Mouse (Mus musculus): ENCODE measurements at regions not wholly inside any gene's neighbourhood (a gene's known extent, or its start where the extent isn't known, plus 50 kb on each side); places are given as distances from the start of the nearest gene placed in this dataset.
"Not testable (repeated sequence)": the region's sequence is repeated elsewhere in the genome, so short reads cannot be mapped to it uniquely, and the experiment has no call there.

- no peak for ATAC-seq (ENCODE audit: low TSS enrichment)
Observed at GRCm38 (mm10) chr3:53792541-53792940, 52.3 kb upstream of the Gm10985 start.

- ATAC-seq (ENCODE audit: low TSS enrichment), result no peak
Observed at GRCm38 (mm10) chr3:53789706-53790105, 55.2 kb upstream of the Gm10985 start.

DNA sequence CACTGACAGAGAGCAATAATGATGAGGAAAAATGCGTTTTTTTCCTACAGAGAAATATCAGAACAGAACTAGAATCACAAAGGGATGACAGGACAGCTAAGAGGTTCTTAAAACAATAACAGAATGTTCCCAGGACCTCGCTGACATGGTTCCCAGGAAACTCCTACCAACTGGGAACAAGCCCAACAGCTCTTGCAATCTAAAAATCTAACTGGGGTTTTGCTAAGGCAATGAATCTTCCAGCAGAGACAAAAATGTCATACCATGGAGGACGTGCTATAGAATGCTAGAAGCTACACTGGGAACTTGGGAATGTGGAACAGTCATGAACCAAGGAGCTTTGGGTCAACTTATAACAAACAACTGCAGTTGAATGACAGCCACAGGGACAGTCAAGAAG, 59.7 kb upstream of the Gm10985 start:
- no peak for ATAC-seq (ENCODE audit: low TSS enrichment)

DNA sequence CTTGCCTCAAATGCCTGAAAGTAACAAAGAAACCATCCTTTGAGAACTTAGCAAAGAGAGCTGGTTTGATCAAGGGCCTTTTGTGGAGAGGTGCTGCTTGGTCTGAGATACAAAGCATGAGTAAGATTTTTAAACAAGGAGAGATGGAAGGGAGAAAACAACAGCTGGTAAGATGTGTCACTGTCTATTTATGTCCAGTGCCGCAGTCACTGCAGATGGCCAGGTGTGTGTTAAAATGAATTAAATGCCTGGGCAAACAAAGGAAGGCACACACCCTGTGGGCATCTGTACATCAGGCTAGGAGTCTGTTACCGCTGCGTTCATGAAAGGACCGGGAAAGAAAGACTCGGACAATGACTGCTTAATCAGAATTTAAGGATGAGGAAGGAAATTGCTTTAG, 68.2 kb upstream of the Gm10985 start:
- peak; percentile 34; the same call in 1 of the 2 replicates for ATAC-seq (ENCODE audit: low TSS enrichment)

DNA sequence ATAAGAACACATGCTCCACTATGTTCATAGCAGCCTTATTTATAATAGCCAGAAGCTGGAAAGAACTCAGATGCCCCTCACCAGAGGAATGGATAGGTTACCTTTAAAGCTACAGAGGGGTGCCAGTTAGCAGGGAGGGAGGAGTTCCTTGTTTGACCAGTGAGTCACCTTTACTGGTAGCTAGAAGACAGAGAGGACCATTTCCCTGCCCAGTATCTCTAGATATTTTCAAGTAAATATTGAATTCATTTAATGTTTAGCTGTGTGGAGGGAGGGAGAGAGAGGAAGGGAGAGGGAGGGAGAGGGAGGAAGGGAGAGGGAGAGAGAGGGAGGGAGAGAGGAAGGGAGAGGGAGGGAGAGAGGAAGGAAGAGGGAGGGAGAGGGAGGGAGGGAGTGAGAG, 77.3 kb upstream of the Gm10985 start:
- ATAC-seq (ENCODE audit: low TSS enrichment), result no peak

DNA sequence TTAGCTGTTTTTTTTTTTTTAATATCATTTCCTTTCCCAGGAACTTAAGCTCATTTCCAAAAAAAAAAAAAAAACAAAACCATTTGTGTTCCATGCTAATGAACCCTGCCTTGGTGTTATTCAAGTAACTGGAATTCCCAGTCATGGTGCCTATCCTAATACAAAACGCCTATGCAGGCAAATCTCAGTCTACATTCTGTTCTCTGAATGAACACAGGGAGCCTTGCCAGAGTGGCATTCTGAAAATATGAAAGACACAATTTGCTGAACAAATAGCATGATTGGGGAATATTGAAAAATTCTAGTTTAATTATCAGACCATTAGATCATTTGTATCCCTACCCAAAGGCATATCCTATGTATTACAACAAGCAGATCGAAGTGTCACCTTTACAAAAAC, 80.9 kb upstream of the Gm10985 start:
- ATAC-seq (ENCODE audit: low TSS enrichment), result no peak

GRCm38 (mm10) chr3:53761514-53762075, 83.3 kb upstream of the Gm10985 start:
- ATAC-seq (ENCODE audit: low TSS enrichment), result no peak

- peak; percentile 41 for ATAC-seq (ENCODE audit: low TSS enrichment)
Observed at GRCm38 (mm10) chr3:53756115-53756853, 88.6 kb upstream of the Gm10985 start.

DNA sequence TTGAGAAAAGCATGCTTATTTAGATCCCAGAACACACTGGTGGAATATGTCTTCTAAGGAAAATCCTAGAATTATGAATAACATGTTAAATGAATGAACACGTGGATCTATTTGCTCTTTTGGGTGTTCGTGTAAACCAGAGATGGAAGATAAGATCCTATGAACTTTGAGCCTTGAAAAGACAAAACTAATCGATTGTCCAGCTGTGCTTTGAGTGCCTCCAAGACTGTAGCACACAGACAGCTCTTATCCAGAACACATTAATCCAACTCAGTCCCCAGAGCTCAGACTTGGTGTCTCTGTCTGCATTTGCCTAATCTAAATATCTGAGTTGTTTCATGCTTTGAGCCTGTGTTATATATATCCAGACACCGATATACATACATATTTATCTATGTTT, 80.0 kb upstream of the Frem2 start:
- no peak for ATAC-seq (ENCODE audit: low TSS enrichment)

- not testable (repeated sequence) for ATAC-seq (ENCODE audit: low TSS enrichment)
Observed at GRCm38 (mm10) chr3:53735607-53736006, 78.5 kb upstream of the Frem2 start.

GRCm38 (mm10) chr3:53735147-53735546, 78.0 kb upstream of the Frem2 start:
- ATAC-seq (ENCODE audit: low TSS enrichment), result peak; percentile 85

GRCm38 (mm10) chr3:53730440-53730839, 73.3 kb upstream of the Frem2 start:
- ATAC-seq (ENCODE audit: low TSS enrichment), result no peak

GRCm38 (mm10) chr3:53729810-53730209, 72.7 kb upstream of the Frem2 start:
- peak; percentile 72 for ATAC-seq (ENCODE audit: low TSS enrichment)

DNA sequence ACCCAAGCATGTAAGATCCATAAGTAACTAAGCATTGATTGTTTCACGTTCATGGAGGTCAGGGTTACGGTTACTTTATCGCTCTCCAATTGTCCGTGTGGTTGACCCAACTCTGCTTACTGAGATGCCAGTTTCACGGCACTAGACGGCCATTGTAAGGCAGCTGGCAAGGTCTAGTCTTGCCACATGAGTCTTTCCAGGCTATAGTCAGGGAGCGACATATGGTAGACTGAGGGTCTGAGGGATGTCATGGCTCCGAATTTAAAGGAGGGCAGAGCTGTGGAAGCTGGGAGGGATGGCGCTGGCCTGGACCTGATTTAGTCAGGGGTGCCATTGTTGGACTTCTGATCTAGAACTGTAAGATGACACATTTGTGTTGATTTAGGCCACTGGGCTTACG, 72.0 kb upstream of the Frem2 start:
- no peak for ATAC-seq (ENCODE audit: low TSS enrichment)

- ATAC-seq (ENCODE audit: low TSS enrichment), result no peak
Observed at GRCm38 (mm10) chr3:53727737-53728136, 70.6 kb upstream of the Frem2 start.

- ATAC-seq (ENCODE audit: low TSS enrichment), result no peak
Observed at GRCm38 (mm10) chr3:53707101-53707500, 49.9 kb upstream of the Frem2 start.
